Mouse (Mus musculus) frontal cortex, adult (tissue): ENCODE measurements around the gene Tbc1d25.

Source experiments
- ATAC-seq: cut with Nextera tagmentation; 2 replicates; pipeline ENCODE4 v1.9.2; 2017; ENCODE audit warnings: mild to moderate bottlenecking, moderate library complexity, mixed read lengths; ENCODE audit not compliant: low TSS enrichment

Gene Tbc1d25

DNA sequence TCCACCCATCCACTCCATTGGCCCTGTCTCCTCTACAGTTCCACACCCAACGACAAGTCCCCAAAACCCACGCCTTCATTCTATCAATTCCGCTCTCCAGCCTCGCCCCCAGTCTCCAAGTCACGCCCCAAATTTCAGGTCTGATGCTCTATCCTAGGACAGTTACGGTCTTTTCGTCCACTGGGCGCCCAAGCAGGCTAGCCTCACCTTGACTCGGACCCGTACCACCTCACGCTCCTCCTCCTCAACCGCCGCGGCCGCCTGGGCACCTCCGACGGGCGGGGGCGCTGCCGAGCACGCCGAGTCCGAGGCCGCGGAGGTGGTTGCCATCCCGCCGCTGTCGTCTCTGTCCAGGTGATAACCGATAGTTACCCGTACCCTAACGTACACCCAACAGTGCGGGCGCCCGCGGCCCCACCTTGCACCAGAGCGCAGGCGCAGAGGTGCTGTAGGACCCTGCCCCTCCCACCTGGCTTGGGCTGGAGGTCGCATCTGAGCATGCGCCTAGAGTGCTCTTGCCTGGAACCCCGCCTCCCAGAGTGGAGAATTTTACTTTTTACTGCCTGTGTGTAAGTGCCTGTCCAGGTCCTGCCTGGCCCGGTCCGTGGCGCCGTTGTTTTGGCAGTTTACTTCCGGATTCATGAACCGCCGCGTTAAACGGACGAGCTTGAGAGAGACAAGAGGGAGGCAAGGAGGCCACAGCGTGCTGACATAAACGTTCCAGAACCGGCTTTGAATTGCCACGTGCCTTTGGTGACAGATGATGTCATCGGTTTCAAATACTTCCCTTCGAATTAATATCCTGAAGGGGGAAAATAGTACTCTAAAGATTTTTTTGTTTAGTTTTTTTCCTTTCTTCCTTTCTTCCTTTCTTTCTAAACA is at the start of gene Tbc1d25:
TSS of gene Tbc1d25 (minus strand) at position 678 of the 882 bp plus-strand sequence.
- peak; percentile 95 for ATAC-seq

DNA sequence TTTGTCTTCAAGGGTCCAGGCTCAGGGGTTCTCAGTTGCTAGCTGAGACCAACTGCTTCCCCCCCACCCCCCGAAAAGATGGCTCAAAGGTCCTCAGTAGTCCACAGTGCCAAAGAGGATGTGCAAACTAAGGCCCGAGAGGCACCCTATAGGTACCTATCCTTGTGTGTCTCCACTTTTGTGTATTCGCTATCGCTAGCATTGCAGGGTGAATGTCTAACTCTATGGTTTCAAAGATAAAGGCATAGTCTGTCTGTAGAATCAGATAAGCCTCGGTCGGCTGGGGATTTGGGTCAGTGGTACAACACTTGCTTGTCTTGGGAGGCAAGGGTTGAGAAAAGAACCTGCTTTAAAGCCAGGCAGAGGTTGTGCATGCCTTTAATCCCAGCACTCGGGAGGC is 47.5 kb upstream of the Tbc1d25 start:
- ATAC-seq, result 0 out of 2 replicates have a peak, but pooled peaks have one; percentile 3

DNA sequence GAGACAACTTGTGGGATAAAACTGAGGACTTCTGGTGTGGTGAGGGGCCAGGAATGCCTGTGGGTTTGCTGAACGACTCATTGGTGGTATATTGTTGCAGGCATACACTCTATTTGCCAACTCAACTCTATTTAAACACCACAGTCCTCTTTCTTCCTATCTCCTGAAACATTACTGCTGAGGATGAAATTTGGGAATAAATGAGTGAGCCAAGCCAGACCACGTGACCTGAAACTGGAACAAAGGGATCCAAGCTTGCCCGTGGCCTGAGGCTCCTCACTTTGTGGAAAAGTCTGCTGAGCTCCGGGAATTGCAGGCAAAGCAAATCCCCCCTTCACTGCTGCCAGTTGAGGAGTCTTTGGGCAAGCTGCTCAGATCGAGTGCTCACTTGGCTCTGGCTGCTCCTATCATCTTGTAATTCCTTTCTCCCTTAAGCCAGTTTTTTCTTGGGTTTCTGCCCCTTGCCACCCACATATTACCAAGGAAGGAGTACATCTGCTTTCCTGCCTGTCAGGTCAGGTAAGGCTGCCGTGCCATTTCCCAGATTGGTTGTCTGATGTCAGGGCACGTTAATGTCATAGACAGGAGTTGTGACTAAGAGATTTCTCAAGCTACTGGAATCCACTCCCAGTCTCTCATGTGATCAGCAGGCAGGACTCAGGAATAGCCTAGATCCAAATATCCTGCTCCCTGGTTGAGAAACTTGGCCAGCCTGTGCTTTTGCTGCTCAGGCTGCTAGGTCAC is 46.9 kb upstream of the Tbc1d25 start:
- peak; percentile 65 for ATAC-seq

DNA sequence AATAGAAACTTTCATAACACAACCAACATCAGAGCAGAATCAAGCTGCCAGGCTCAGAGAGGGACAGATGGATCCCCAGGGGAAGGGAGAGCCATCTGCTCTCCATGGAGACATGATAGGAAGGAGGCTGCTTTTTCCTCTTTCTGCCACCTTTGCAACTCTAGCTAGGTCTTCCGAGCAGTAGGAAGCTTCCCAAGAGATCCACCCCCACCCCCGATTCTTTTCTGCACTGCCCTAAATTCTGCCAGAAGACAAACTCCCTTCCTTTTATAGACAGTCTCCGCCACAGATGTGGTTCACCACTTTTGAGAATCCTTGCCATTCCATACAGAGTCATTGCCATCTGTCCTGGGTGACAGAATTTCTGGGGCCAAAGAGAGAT is 46.3 kb upstream of the Tbc1d25 start:
- ATAC-seq, result peak; percentile 76

DNA sequence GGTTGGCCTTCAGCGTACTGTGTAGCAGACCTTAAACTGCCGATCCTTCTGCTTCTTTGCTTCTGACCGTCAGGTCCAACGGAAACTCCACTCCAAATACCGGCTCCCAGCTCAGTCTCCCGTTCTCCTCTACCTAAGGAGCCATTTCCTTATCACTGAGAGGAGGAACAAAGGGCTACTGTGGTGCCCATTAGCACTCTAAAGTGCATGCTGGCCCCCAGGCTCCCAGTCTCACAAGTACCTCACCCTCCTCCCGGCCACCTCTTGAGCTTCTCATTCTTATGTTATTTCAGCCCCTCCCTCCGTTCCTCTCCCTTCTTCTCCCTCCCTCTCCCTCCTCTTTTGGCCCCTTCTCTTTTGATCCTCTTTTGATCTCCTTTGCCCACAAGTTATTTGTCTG is 43.7 kb upstream of the Tbc1d25 start:
- ATAC-seq, result no peak

DNA sequence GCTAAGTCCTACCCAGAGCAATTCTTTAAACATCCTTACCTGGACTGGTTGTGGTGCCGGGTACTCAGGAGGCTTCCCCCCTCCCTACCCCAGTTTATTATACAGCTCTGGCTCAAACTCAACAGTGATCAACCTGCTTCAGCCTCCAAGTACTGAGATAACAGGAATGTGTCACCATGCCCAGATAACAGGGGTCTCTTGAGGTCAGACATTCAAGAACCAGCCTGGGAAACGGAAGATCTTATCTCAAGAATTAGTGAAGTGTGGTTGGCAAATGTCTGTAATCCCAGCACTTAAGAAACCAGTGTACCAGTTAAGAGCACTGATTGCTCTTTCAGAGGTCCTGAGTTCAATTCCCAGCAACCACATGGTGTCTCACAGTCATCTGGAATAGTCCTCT is 42.1 kb upstream of the Tbc1d25 start:
- no peak for ATAC-seq

DNA sequence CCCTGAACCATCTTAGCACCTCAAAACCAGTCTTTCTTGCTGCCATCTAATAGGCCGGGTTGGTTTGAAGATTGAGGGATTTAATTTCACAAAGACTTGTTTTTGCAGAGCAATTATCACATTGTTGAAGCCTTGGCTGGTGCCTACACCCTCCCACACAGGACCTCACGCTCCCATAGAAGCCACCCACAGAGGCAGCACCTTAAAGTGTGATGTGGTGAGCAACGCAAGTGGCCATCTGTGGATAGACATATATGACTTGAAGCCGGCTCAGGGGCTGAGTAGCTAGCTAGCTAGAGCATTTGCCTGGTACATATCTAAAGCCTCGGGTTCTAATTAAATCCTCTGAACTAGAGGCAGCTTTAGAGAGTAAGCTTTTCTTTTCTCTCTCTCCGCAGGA is 41.4 kb upstream of the Tbc1d25 start:
- ATAC-seq, result peak; percentile 84

DNA sequence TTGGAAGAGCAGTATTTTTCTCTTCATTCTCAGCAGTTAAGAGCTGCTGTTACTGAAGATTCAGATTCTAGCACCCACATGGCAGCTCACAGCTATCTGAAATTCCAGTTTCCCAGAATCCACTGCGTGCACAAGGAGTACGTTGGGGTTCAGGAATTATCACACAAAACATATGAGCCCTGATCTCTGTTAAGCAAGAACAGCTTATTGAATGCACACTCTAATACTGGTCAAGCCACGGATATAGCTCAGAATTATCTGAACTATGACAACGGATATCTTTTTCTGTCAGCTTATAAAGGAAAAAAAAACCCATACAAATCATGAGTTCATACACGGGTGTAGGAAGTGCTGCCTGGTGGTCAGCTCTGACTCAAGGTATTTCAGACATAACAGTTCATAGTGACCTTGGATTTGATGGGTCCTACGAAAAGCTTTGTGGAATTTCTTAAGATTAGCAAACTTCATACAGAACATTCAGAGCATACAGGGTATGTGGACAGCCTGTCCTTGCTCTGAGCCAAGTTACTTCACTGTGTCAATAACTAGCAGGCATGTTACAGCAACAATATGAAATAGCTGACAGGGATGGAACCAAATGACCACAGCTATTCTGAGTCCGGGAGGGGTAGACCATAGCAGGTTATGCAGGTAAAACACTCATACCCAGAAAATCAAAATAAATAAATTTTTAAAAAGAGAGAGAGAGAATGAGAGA is 35.7 kb upstream of the Tbc1d25 start:
- ATAC-seq, result no peak

DNA sequence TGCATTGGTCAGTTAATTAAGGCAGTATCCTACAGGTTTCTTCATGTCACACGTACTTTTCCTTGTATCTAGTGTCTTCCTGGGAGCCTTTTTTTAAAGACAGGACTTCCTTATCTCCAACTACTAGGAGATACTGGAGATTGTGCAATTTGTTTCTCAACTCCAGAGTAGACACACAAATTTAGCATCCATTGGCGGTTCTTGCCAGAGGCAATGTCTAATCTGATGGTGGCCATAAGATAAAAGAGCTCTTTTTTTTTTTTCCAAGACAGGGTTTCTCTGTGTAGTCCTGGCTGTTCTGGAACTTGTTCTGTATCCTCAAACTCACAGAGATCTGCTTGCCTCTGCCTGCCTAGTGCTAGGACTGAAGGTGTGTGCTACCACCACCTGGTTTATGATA is 33.7 kb upstream of the Tbc1d25 start:
- no peak for ATAC-seq

DNA sequence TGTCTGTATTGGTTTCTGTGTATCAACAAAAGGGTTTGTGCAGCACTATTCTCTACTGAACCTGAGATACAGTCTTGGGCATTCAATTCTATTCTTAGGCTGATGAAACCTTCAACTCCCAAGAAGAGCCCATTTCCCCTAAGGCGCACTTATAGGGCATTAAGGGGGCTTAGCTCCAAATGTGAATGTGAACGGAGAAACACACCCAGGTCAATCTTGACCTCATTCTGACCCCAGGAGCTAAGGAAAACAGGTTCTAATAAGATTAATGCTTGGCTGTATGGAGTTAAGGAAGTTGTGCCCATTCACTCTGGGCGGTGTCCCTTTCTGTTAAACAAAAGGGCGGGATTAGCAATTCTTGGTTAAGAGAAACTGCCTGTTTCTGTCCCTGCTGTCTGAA is 31.2 kb upstream of the Tbc1d25 start:
- no peak for ATAC-seq

DNA sequence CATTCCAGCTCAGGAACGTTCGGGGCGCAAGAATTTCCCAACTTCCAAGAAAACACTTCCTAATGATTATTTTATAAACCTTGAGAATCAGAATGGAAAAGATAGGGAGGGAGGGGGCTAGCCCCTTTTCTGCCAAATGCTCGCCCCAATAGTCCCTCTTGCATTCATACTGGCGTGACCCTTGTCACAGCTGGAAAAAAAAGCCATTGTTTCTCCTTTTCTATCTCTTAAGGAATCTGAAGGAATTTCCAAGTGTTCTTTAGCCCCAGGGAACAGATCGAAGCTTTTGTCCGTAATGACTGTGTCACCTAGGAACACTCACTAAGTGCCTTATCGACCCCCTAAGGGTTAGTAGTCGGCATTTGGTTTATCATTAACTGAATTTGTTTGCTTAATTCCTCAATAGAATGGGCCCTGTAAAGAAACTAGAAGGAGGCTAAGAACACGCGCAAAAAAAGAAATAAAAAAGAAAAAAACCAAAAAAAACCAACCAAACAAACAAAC is 30.8 kb upstream of the Tbc1d25 start:
- no peak for ATAC-seq

DNA sequence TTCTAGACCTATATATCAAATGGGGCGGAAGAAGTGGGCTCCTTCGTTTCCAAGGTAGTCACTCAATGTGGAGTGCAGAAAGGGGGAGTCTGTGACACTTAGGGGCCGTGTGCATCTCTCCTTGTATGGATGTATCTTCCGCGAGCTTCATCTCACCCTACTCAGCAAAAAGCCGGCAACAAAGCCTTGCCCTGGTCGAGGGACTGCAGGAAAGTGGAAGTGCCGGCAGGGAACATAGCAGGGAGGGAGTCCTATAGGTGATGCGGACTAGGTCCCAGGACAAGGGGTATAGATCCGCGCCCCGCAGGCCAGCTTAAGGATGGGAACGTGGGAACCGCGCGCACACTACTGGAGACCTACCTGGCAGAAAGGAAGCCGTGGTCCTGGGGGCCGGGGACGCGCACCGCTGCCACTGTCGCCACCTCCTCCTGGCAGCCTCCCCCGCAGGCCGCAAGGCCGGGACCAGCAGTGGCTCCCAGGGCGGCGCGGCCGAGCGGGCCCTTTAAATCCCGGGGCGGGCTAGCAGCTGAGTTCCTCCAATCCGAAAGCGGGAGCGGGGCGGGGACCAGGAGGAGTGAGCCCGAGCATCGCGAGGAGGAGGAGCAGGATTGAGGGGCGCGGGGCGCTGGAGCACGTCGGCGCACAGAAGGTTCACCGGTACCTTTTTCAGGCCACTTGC is 30.2 kb upstream of the Tbc1d25 start, which contains the start of gene Porcn:
TSS of gene Porcn (minus strand) at position 511 of the 679 bp plus-strand sequence.
- ATAC-seq, result peak; percentile 94

DNA sequence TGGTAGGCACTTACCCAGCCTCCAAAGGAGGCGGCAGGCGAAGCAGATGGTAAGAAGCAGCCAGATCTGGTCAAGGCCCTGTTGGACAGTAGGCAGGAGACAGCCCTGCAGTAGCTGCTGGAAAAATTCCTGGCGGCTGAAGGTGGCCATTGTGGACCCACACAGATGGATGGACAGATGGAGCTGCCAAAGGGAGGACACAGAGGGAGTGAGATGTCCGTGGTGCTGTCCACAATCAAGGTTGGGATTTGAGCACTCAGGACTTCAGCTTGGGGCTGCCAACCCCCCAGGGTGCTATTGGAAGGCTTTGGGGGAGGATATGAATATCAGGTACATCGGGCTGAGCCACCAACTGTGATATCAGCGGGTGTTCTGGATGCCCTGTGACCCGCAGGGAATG is 29.6 kb upstream of the Tbc1d25 start:
- peak; percentile 45 for ATAC-seq

DNA sequence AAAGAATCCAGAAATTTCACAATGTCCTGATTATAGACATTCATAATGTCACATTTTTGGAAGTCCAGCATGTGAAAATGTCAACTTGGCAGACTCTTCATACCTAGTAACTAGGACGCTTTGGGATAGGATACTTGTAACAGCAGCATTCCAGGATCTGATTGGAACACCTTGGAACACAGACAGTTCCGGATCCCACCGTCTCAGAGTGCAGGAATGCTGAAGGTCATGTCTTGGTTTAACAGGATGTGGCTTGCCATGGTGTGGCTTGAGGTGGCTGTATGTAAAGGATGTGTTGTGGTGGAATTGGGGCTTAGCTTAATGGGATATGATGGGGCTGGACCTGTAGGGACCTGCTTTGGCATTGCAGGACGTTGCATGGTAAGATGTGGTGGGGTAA is 29.1 kb upstream of the Tbc1d25 start:
- no peak for ATAC-seq

DNA sequence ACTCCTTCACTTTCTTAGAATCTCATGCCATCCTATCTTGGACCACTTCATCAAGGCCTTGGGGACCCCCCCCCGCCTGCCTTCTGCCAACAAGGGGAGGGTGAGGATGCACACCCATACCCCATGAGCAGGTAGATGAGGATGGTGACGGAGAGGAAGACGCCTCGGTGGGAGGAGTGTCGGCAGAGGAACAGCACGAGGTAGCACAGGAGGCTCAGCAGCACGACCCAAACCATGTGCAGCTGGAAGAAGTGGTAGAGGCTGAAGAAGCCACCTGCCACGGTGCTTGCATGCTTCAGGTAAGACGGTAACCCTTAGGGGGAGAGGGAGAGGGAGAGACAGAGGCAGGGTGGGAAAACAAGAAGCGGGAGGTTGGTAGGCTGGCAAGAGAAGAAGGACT is 28.1 kb upstream of the Tbc1d25 start:
- no peak for ATAC-seq

DNA sequence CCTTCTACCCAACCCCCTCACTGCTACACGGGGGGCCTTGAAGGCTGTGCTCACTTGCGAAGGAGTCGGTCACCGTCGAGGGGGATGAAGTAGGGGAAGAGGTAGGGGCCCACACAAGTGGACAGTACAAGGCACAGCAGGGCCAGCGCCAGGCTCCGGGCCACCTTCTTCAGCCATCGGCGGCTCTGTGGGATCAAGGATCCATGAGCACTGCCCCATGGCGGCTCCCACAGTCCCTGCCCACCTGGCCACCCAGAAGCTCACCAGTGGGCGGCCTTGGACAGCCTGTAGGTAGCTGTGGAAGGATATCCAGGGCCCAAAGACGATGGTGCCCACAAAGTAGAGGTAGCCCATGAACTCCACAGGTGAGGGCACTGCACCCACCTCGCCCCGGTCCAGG is 27.1 kb upstream of the Tbc1d25 start:
- ATAC-seq, result no peak

DNA sequence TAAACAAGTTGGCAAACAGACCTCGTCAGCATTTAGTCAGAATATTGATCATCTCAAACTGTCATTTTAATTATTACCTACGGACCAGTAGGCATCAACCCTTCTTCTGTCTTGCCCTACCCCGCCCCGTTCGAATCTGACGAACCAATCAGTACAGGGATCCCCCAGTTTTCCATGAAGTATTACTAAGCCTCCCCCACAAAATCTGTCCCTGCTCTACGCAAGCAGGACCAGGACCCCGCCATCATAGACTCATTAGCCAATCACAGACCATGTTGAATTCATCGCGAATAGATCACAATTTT is 17.4 kb upstream of the Tbc1d25 start, which contains the start of gene Ebp:
TSS of gene Ebp (minus strand) at position 94 of the 305 bp plus-strand sequence.
- ATAC-seq, result peak; percentile 76

DNA sequence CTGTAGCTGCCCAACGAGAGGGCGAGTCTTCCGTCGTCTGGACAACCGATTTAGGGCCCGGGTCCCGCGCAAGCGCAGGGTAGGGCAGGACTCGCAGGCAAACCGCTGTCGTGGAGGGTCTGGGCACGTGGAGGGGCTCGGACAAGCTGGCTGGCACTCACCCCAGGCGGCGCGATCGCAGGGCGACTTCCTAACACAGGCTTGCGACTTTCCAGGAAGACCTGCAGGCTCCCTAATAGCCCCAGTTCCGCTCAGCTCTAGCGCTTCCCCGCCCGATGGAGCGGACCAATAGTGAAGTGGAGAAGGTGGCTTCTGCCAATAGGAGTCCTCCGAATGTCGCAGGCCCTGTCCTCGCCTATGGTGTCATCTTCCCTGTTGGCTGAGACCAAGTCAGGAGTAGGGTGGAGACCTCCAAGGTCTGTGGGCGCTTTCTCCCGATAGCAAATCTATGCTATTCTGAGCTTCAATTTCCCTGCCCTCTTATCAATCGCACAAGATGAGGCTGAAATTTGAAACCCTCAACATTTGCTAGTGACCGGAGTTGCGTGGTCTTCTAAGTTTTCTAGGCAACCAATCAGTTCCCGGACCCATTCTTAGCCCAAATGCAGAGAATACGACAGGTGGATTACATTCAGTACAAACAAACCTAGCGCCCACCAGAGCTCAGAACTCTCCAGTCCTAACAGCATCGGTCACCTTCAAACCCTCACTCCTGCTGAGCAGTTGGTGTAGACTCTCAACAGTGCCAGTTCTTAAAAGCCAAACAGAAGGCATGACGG is 16.8 kb upstream of the Tbc1d25 start:
- peak; percentile 98 for ATAC-seq

DNA sequence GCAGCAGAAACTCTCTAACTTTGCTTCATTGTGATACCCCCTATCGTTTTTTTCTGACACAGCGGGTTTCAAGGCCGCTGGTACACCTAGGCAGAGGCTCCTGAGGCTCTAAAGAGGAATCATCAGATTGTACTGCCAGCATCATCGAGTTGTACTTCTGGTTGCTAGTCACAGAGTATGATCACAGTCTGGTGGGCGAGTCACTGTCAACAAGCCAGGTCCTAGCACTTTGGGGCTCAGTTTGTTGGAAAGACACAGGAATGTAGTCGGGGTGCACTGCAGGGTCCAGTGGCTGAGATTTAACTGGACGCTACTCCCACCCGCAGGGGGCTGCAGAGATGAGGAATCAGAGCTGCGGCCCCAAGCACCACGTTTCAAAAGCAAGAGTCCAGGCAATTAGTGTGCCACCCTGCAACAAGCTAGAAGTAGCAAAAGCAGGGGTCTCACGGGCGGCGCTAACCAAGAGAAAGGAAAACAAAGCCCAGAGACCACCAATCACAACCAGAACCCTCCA is 16.2 kb upstream of the Tbc1d25 start:
- peak; percentile 19; the same call in 1 of the 2 replicates for ATAC-seq

DNA sequence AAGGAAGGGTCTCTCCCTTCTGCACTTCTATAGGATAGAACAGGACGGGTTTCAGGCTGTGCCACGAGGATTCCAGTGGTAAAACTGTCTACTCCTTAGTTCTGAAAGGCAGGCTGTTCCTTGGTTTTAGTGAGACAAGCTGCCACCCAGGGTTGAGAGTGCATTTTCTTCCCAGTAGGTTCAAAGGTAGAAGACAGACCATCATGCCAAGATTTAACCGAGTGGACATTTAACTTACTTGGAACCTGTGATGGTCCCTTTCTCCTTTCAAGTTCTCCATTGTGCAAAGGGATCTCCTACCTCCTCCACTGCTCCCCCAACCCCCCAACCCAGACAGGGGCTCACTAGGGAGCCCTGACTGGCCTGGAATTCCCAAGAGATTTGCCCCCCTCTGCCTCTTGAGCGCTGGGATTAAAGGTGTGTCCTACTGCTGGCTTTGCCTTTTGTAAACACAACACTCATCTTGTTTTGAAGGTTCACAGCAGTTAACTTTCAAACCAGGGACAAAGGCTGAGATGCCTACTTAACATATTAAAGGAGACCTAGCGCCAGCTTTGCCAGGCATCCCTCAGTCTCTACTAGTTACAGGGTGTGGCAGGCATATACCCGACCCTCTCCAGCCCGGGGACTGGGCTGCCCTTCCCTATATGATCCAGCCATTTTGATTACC is 7.0 kb upstream of the Tbc1d25 start:
- ATAC-seq, result no peak
